Mouse (Mus musculus): ENCODE measurements around the gene Bsdc1.

GRCm38 (mm10) chr4:129496631-129497030 lies 35.2 kb downstream of the Bsdc1 start:
- no peak for TF ChIP-seq CTCF (IDR thresholded peaks at IDR 0.05; ENCODE audit: extremely low read depth, insufficient read depth, insufficient read length, insufficient replicate concordance)
- no peak for TF ChIP-seq POLR2A (IDR thresholded peaks at IDR 0.05; ENCODE audit: low read depth, low read length)
